Mouse (Mus musculus) layer of hippocampus, adult 18-20 months (tissue): ENCODE measurements around the gene Rgr. TPM values are rescaled to one million over a fixed set of nuclear protein-coding genes. Genes with fewer than 3 reads are reported as not detected.
"Not testable (repeated sequence)": the region's sequence is repeated elsewhere in the genome, so short reads cannot be mapped to it uniquely, and the experiment has no call there.

Experiments used
- DNase-seq, 2 experiments: peaks; one replicate each; pipeline ENCODE4 v3.0.0; 2022; ENCODE audit warnings: low spot score in 2 of 2
- total RNA-seq, 2 experiments: library from RNA; stranded (reverse); gene quantifications; 2 replicates each; pipeline ENCODE4 v1.2.3; 2021

Rgr gene
- total RNA-seq, 2 experiments from 2014 or later: not detected

- no peak for DNase-seq
These were observed 45.9 kb downstream of the Rgr start for GRCm38 (mm10) chr14:37002852-37003251.

- not testable (repeated sequence) for DNase-seq
These were observed 48.0 kb downstream of the Rgr start for GRCm38 (mm10) chr14:37000780-37001179.

- no peak for DNase-seq
These were observed 59.0 kb downstream of the Rgr start for GRCm38 (mm10) chr14:36989784-36990183.

GRCm38 (mm10) chr14:36985693-36986092, 63.1 kb downstream of the Rgr start:
- DNase-seq: no peak

Other genes with a start within 250 kb of the Rgr start
- 10 to 100 TPM; 77.7 to 82.8 TPM for gene Ccser2, start 80.2 kb downstream of the Rgr start, total RNA-seq
- gene Lrit1, start 5.9 kb upstream of the Rgr start, total RNA-seq: not detected
- gene Lrit2, start 19.0 kb upstream of the Rgr start, total RNA-seq: not detected
- 1 to 10 TPM; 6.4 to 10.0 TPM for gene Cdhr1, start 49.4 kb upstream of the Rgr start, total RNA-seq
- not detected for gene 2610528A11Rik, start 65.1 kb upstream of the Rgr start, total RNA-seq
- 100 to 1,000 TPM; 427 to 437 TPM for gene Ghitm, start 86.3 kb upstream of the Rgr start, total RNA-seq